In the genomic region with DNA sequence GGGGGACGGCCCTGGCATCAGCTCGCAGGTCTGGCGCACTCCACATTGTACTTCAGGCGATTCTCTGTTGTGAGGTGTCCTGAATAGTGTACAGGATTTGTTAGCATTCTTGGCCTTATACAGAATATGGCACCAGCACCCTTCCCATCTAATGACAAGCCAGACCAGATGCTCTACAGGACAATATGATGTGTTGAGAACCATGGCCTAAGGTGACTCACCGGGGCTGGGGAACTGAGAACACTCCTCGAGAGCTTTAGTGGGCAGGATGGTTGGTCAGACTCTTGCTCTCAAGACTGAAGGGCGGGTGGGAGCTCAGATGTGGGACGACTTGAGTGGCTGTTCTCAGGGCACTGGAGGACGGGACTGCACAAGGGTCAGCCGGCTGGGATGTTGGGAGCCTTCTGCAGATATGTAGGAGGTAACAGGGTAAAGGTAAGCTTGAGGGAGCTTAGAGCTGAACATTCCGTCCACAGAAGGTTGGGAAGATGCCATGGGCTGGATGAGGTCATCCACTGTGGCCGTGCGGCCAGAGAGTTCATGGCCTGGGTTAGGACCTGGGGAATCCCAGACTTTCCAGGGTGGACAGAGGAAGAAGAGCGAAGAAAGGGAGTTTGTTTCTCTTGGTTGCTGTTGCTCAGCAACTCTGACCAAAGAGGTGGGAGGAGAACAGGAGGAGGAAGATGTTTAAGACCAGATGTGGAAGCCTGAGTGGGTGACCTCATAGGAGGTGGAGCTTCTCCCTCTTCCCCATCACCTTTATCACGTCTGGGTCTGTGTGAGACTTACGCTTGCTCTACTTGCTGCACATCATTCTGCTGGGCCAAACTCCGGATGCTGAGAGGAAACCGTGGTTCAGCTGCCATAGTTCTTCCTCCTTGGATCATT, we compare ENCODE assay signal across 11 mouse cellular contexts.
DNase-seq lines count a peak whose midpoint lies in the region; ATAC-seq lines count a peak whose summit lies in the region.
"Had no signal": no experiment of that assay in that cellular context is flagged by ENCODE, and none has a peak within 500 bp of the region (broad histone marks: within the 10 kb centered on the region; RNA-seq: fewer than 3 reads in every experiment).

No protein-coding gene starts in this region.

- no peak for ATAC-seq in kidney, embryonic 14.5 days (ENCODE audit: low FRiP score, low TSS enrichment)
- ATAC-seq in megakaryocyte, adult 5-6 weeks (ENCODE audit: poor library complexity, severe bottlenecking), result peak; percentile 71
- no peak for ATAC-seq in midbrain, embryonic 13.5 days

- no peaks in the 10 kb centered on the region for H3K9me3 ChIP-seq in kidney, embryonic 14.5 days (ENCODE audit: control insufficient read depth, low read length)
- no peaks in the 10 kb centered on the region for H3K9me3 ChIP-seq in midbrain, embryonic 13.5 days
- H3K9me3 ChIP-seq: megakaryocyte, embryonic 14.5 days had no signal

- no peaks in the 10 kb centered on the region for H3K27me3 ChIP-seq in kidney, embryonic 14.5 days (ENCODE audit: control insufficient read depth, insufficient read depth, low read length)
- H3K27me3 ChIP-seq in midbrain, embryonic 13.5 days, result no peaks in the 10 kb centered on the region

- no peak overlapping the region for H3K4me3 ChIP-seq in kidney, embryonic 14.5 days (ENCODE audit: low read length)
- no peak overlapping the region for H3K4me3 ChIP-seq in midbrain, embryonic 13.5 days (replicated peaks)
- H3K4me3 ChIP-seq: left cerebral cortex, adult 2 months; megakaryocyte, embryonic 14.5 days had no signal

- no peak overlapping the region for H3K9ac ChIP-seq in kidney, embryonic 14.5 days (ENCODE audit: low read depth, low read length)
- H3K9ac ChIP-seq in midbrain, embryonic 13.5 days (replicated peaks), result no peak overlapping the region

- intact Hi-C loops in heart, postnatal 36 days (cut with DNase I), result no loop called here

- whole genome bisulfite sequencing in kidney, embryonic 14.5 days, result 68% methylated on average over 18 of the region's 18 CpGs
- WGBS in midbrain, embryonic 13.5 days, result 86% methylated on average over 18 of the region's 18 CpGs

- DNase-seq in kidney, adult 18-20 months, result peak; percentile 81
- peak; percentile 48 to 62 for DNase-seq in adrenal gland, postnatal 36 days
- DNase-seq in heart, postnatal 36 days, result peak; percentile 62 to 68
- DNase-seq in embryo, embryonic 10.5 days (ENCODE audit: low spot score), result no peak
- DNase-seq in embryo, embryonic 9.5 days (ENCODE audit: extremely low spot score), result no peak
- DNase-seq: thymus, postnatal 4 days had no signal

- H3K27ac ChIP-seq in kidney, embryonic 14.5 days (ENCODE audit: low read depth, low read length), result no peak overlapping the region
- no peak overlapping the region for H3K27ac ChIP-seq in midbrain, embryonic 13.5 days
- H3K27ac ChIP-seq: left cerebral cortex, adult 2 months had no signal

- no peak overlapping the region for H3K4me2 ChIP-seq in kidney, embryonic 14.5 days (replicated peaks; ENCODE audit: low read depth, low read length)
- H3K4me2 ChIP-seq in midbrain, embryonic 13.5 days (replicated peaks), result no peak overlapping the region

- no peaks in the 10 kb centered on the region for H3K36me3 ChIP-seq in kidney, embryonic 14.5 days (ENCODE audit: control insufficient read depth, insufficient read depth, low read length)
- H3K36me3 ChIP-seq in midbrain, embryonic 13.5 days, result no peaks in the 10 kb centered on the region

- H3K4me1 ChIP-seq in kidney, embryonic 14.5 days (ENCODE audit: control insufficient read depth, insufficient read depth, low read length), result peaks cover 28% of the 10 kb centered on the region
- H3K4me1 ChIP-seq in midbrain, embryonic 13.5 days (replicated peaks), result peaks cover 55% of the 10 kb centered on the region

Comparison
In these comparisons a context has a peak if more than half of its experiments do, and no peak if none do; other contexts are left out.
1. DNase-seq: peak in kidney, adult 18-20 months (single experiment), adrenal gland, postnatal 36 days (2 of 2) and heart, postnatal 36 days (2 of 2); none in embryo, embryonic 10.5 days (single experiment) and embryo, embryonic 9.5 days (single experiment).